Mouse (Mus musculus): ENCODE measurements around the gene Olfr462. TPM values are rescaled to one million over a fixed set of nuclear protein-coding genes. Genes with fewer than 3 reads are reported as not detected.

The Olfr462 gene
- polyA plus RNA-seq, 1 experiment from 2014 or later: not detected

Other genes starting within 250 kb of the Olfr462 start
- gene Rnf43, start 229.5 kb downstream of the Olfr462 start, polyA plus RNA-seq (2014; fragmentation: Nextera tagmentation; extraction: Ambion mirVana): 0.63 and 1.1 TPM in 2 replicates
- 160 and 203 TPM in 2 replicates for gene Supt4a, start 154.7 kb downstream of the Olfr462 start, polyA plus RNA-seq (2014; fragmentation: Nextera tagmentation; extraction: Ambion mirVana)
- gene Tspoap1, start 131.7 kb downstream of the Olfr462 start, polyA plus RNA-seq (2014; fragmentation: Nextera tagmentation; extraction: Ambion mirVana): 13.5 and 20.2 TPM in 2 replicates
- gene Mpo, start 98.7 kb downstream of the Olfr462 start, polyA plus RNA-seq (2014; fragmentation: Nextera tagmentation; extraction: Ambion mirVana): 0.22 and 0.23 TPM in 2 replicates
- gene Lpo, start 64.0 kb downstream of the Olfr462 start, polyA plus RNA-seq (2014; fragmentation: Nextera tagmentation; extraction: Ambion mirVana): 0.53 and 0.62 TPM in 2 replicates
- 9.1 and 10.4 TPM in 2 replicates for gene Mks1, start 39.1 kb downstream of the Olfr462 start, polyA plus RNA-seq (2014; fragmentation: Nextera tagmentation; extraction: Ambion mirVana)
- gene Epx, start 16.7 kb downstream of the Olfr462 start, polyA plus RNA-seq (2014; fragmentation: Nextera tagmentation; extraction: Ambion mirVana): 0.11 and 0.19 TPM in 2 replicates
- not detected in 2 replicates for gene Olfr463, start 5.1 kb upstream of the Olfr462 start, polyA plus RNA-seq (2014; fragmentation: Nextera tagmentation; extraction: Ambion mirVana)
- gene Olfr464, start 28.7 kb upstream of the Olfr462 start, polyA plus RNA-seq (2014; fragmentation: Nextera tagmentation; extraction: Ambion mirVana): not detected in 2 replicates
- 21.8 and 22.5 TPM in 2 replicates for gene Dynll2, start 95.3 kb upstream of the Olfr462 start, polyA plus RNA-seq (2014; fragmentation: Nextera tagmentation; extraction: Ambion mirVana)
- 340 and 348 TPM in 2 replicates for gene Srsf1, start 155.1 kb upstream of the Olfr462 start, polyA plus RNA-seq (2014; fragmentation: Nextera tagmentation; extraction: Ambion mirVana)
- 60.0 and 64.7 TPM in 2 replicates for gene Vezf1, start 176.0 kb upstream of the Olfr462 start, polyA plus RNA-seq (2014; fragmentation: Nextera tagmentation; extraction: Ambion mirVana)
- gene Cuedc1, start 205.8 kb upstream of the Olfr462 start, polyA plus RNA-seq (2014; fragmentation: Nextera tagmentation; extraction: Ambion mirVana): 13.0 and 18.6 TPM in 2 replicates